Mouse (Mus musculus) embryo, embryonic 11.5 days (tissue): ENCODE data around the gene Rufy2.
A peak's percentile ranks its signal among the peaks of the same experiment; 100 is the strongest.

ENCODE experiments used
- DNase-seq: peaks from one replicate; pipeline ENCODE4 v3.0.0-alpha.2; 2012; ENCODE audit warnings: low read depth, low spot score

The Rufy2 gene

GRCm38 (mm10) chr10:62980039-62980954, at the start of gene Rufy2:
Gene Rufy2, plus strand, starts transcription at chr10:62980223.
- DNase-seq, result peak; percentile 75

GRCm38 (mm10) chr10:62932381-62932780, 47.6 kb upstream of the Rufy2 start:
- no peak for DNase-seq

- no peak for DNase-seq
These were observed 34.9 kb upstream of the Rufy2 start for GRCm38 (mm10) chr10:62944975-62945580.

GRCm38 (mm10) chr10:62946738-62947471, 33.1 kb upstream of the Rufy2 start, which contains the start of gene Dna2:
Gene Dna2, plus strand, starts transcription at chr10:62947026.
- peak; percentile 75 for DNase-seq

GRCm38 (mm10) chr10:62948551-62948950, 31.5 kb upstream of the Rufy2 start:
- no peak for DNase-seq

DNA sequence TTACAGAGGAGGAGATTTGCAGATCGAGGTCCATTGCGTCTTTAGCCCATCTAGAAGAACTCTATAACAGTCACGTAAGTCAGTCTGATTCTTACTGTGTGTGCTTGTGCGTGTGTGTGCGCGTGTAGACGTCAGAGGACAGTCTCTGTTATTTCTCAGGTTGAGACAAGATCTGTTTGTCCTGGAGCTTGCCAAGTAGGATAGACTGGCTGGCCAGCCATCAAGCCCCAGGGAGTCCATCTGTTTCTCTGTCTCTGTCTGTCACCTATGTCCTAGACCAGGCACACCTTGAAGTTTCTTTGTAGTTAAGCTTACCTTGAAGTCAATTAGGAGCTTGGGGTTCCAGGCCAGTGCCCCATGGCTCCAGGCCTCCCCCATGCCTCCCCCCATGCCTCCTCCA, 16.1 kb upstream of the Rufy2 start:
- DNase-seq, result no peak

DNA sequence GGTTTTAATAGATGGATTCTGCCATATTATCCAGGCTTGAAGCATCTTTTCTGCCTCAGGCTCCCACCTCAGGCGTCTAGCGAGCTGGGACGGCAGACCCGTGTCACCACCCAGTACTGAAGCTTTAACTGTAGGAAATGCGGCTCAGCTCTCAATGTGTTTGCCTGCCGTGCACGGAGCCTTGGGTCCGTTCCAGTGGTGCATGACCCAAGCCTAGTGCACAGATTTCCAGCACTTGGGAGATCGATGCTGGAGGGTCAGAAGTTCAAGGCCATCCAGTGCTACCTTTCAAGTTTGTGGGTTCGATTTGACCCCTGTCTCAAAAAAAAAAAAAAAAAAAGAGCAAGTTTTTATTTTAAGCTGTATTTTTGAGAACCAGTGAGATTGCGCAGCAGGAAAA, 14.2 kb upstream of the Rufy2 start:
- DNase-seq, result no peak

- no peak for DNase-seq
These were observed 13.7 kb upstream of the Rufy2 start for GRCm38 (mm10) chr10:62966291-62966690.

DNA sequence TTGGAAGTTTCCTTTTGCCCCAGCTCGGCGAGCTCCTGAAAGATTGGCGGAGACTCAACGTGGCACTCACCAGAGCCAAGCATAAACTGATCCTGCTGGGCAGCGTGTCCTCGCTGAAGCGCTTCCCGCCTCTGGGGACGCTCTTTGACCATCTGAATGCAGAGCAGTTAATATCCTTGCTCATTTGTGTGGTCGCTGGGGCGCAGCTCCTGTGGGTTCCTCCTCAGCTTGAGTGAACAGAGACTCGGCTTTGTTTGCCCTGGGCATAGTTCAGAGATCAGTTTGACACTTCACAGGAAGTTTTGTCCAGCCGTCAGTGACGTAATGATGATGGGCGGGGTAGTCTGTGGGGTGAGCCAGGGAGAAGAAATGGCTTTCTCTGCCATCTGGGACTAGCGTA, 8.2 kb upstream of the Rufy2 start:
- no peak for DNase-seq

DNA sequence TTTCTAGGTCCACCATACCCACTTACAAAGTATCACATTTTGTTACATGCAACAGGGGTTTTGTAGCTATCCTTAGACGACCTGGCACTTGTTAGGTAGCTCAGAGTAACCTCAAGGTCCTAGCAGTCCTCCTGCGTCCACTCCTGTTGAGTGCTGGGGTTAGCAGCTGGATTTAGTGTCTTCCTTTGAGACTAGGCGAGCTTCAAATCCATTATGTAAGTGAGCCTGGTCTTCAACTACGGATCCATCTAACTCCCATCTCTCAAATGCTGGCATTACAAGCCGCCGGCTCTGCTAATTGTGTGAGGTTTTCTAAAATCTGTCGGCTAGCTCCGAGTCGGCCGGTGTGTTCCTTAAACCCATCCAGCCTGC, 370 bp upstream of the Rufy2 start:
- no peak for DNase-seq

DNA sequence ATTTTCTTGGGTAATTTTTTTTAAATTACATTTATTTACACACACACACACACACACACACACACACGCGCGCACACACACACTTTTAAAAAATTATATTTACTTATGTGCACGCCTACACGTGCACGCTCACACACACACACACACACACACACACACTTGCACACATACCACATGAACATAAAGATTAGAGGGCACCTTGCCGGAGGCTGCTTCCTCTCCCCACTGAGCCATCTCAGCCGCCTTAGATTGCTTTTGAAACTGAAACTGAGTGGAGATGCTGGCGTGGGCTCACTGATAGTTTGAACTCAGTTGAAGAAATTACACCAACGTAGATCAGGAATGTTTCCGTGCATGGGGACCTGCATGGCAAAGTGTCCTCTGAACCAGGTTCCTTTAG, 4.0 kb downstream of the Rufy2 start:
- no peak for DNase-seq

DNA sequence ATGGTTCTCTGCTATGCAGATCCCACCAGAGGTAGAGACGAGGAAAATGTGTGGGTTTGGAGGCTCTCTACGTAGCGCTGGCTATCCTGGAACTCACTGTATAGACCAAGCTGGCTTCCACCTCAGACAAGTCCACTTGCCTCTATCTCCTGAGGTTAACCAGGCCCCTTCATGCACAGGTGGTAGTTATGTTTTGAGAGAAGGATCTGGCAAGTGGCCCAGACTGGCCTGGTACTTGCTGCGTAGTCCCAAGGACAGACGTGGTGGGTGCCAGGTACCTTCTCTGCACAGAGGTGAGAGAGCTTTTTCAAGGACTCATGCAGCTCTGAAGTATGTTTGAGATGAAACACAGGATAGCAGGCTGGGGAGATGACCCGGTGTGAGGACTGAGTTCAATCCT, 4.5 kb downstream of the Rufy2 start:
- no peak for DNase-seq

DNA sequence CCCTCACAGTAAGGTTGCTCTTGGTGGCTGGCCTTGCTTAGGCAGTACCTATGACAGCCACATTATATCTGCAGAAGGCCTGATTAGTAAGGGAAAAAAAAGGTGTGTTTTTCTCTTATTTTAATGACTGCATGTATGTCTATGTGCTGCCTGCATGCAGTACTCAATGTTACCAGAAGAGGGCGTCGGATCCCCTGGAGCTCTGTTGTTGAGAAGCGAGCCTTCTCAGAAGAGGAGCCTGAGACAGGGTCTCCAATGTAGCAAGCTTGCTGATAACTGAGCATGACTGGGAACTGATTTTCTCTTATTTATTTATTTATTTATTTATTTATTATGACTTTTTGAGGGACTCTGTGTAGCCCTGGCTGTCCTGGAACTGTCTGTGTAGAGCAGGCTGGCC, 7.3 kb downstream of the Rufy2 start:
- peak; percentile 27 for DNase-seq

DNA sequence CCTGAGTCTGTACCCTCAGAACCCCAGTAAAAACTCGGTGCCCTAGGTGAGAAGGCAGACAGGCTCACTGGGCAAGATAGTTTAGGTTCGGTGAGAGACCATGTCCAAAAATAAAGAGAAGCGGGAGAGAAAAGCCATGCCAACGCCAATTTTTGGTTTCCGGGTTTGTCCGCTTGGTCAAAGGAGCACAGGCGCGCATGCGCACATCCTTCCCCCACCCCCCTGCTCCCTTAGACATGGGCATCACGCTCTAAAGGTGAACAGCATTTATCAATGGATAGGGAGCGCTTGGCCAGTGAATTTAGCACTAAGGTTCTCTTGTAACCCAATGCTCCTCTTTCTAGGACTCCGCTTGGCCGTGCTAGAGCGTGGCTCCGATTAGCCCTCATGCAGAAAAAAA, 10.6 kb downstream of the Rufy2 start:
- no peak for DNase-seq

- DNase-seq, result no peak
These were observed 14.0 kb downstream of the Rufy2 start for GRCm38 (mm10) chr10:62993991-62994390.

- no peak for DNase-seq
These were observed 20.6 kb downstream of the Rufy2 start for GRCm38 (mm10) chr10:63000584-63000983.

DNA sequence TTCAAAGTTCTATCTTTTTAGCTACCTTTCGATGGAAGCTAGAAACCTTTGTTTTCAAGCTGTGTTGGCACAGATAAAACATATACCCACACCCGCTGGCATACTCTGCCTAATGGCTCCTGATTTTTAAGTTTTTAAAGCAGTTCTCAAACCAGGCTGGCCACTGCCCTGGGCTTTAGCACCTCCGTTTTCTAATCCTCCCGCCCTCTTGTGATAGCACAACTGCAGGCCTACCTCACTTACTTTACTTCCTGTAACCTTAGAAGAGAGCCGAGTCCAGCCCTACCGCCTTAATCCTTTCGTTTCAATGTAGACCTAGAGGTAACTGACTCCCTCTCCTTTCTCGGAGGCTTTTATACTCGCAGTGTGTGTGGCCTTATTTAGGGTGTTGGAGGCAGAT, 23.2 kb downstream of the Rufy2 start:
- no peak for DNase-seq

DNA sequence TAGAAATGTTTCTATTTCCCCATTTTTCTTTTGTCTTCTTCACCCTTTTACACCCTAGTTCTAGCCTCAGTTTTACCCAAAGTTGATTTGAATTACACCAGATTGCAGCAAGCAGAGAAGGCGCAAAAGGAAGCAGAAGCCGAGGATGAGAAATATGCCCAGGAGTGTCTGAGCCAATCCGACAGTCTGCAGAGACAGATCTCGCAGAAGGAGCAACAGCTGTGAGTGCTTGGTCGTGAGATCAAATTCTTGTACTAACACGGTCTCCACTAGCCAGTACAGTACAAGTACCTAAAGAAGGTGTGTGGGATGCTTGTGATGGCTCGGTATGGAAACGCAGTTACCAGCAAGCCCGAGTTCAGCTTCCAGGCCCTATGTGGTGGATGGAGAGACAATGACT, 24.5 kb downstream of the Rufy2 start:
- DNase-seq, result no peak

- DNase-seq, result no peak
These were observed 28.2 kb downstream of the Rufy2 start for GRCm38 (mm10) chr10:63008193-63008592.

GRCm38 (mm10) chr10:63010268-63010667, 30.2 kb downstream of the Rufy2 start:
- DNase-seq, result no peak

DNA sequence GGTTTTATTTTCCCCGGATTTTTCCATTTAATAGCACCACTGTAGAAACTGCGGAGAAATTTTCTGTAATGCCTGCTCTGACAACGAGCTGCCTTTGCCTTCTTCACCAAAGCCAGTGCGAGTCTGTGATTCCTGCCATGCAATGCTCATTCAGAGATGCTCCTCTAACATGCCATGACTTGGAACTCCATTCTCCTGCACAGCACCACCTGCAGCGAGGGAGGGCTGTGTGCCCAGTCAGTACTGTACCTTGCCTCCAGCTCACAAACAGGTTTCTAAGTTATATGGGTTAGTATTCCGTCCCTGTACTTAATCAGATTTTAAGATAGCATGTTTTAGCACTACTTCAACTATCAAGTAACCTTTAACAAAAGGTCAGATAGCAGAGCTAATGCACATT, 31.5 kb downstream of the Rufy2 start:
- no peak for DNase-seq

DNA sequence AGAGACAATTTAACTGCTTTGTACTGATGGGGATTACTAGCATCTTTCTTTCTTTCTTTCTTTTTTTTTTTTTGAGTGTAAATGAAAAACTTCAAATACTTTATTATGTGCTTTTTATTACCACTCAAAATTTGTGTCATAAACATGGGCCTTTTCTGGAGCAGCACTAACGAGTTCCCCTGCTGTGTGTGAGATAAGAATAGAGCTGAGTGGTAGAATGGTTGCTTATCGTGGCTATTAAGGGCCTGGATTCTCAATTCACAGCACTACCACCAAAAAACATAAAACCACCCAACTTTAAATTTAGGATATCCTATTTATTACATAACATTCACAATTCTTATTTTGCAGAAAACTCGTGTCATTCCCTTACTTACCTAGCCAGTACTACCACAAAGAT, 33.5 kb downstream of the Rufy2 start:
- no peak for DNase-seq
